Mouse (Mus musculus): ENCODE results near the gene Zfp821. TPM values are rescaled to one million over a fixed set of nuclear protein-coding genes. Genes with fewer than 3 reads are reported as not detected.

Gene Zfp821
- polyA plus RNA-seq, 1 experiment from 2014 or later = 13.2 TPM

GRCm38 (mm10) chr8:109693146-109693900, 12.0 kb upstream of the Zfp821 start, which contains the start of gene Ist1:
TSS of gene Ist1 (minus strand) at chr8:109693260.
- Histone ChIP-seq H3K9ac (replicated peaks; ENCODE audit: low read depth) (peak within 1 kb of the TSS; percentile 89), H3K4me2 (replicated peaks; ENCODE audit: low read depth, low read length) (peak within 1 kb of the TSS; percentile 62), H3K27me3 (replicated peaks; ENCODE audit: insufficient read depth, low read length) (no peaks in the 10 kb centered on the region), H3K36me3 (ENCODE audit: insufficient read depth, low read length) (no peaks in the 10 kb centered on the region), H3K4me1 (ENCODE audit: insufficient read depth, low read depth, low read length) (peaks cover 7% of the 10 kb centered on the region), H3K9me3 (ENCODE audit: low read length) (no peaks in the 10 kb centered on the region), H3K4me3 (ENCODE audit: low read depth, low read length) (peak within 1 kb of the TSS; percentile 98), H3K27ac (ENCODE audit: low read length) (peak within 1 kb of the TSS; percentile 85)
- TF ChIP-seq CTCF (IDR thresholded peaks at IDR 0.05) (no peak; the same call in 1 of the 2 replicates), EP300 (IDR thresholded peaks at IDR 0.05) (peak; percentile 74)
- ATAC-seq (peak; percentile 99), DNase-seq (ENCODE audit: low spot score) (peak; percentile 97)
- 2% methylated on average over 56 of the region's 57 CpGs for WGBS

GRCm38 (mm10) chr8:109694154-109694553, 11.2 kb upstream of the Zfp821 start:
- 48% methylated on average over 6 of the region's 6 CpGs for WGBS
- H3K4me2 ChIP-seq (replicated peaks; ENCODE audit: low read depth, low read length) = no peak overlapping the region
- H3K36me3 ChIP-seq (ENCODE audit: insufficient read depth, low read length) = no peaks in the 10 kb centered on the region
- no peak overlapping the region for H3K27ac ChIP-seq (ENCODE audit: low read length)
- H3K9ac ChIP-seq (replicated peaks; ENCODE audit: low read depth) = no peak overlapping the region
- H3K27me3 ChIP-seq (replicated peaks; ENCODE audit: insufficient read depth, low read length) = no peaks in the 10 kb centered on the region
- 0 out of 2 replicates have a peak overlapping the region, but pooled peaks have one; percentile 98 for H3K4me3 ChIP-seq (ENCODE audit: low read depth, low read length)
- no peaks in the 10 kb centered on the region for H3K9me3 ChIP-seq (ENCODE audit: low read length)
- H3K4me1 ChIP-seq (ENCODE audit: insufficient read depth, low read depth, low read length) = peaks cover 7% of the 10 kb centered on the region
- DNase-seq (ENCODE audit: low spot score) (no peak), ATAC-seq (no peak)
- no peak for TF ChIP-seq CTCF (IDR thresholded peaks at IDR 0.05)
- no peak for TF ChIP-seq EP300 (IDR thresholded peaks at IDR 0.05)

- WGBS = 75% methylated on average over 1 of the region's 1 CpGs
- DNase-seq (ENCODE audit: low spot score) (no peak), ATAC-seq (no peak)
- H3K4me2 ChIP-seq (replicated peaks; ENCODE audit: low read depth, low read length) = no peak overlapping the region
- peaks cover 7% of the 10 kb centered on the region for H3K27me3 ChIP-seq (replicated peaks; ENCODE audit: insufficient read depth, low read length)
- no peaks in the 10 kb centered on the region for H3K36me3 ChIP-seq (ENCODE audit: insufficient read depth, low read length)
- H3K9me3 ChIP-seq (ENCODE audit: low read length) = no peaks in the 10 kb centered on the region
- TF ChIP-seq CTCF (IDR thresholded peaks at IDR 0.05) (no peak), EP300 (IDR thresholded peaks at IDR 0.05) (no peak)
- no peaks in the 10 kb centered on the region; the same call in 1 of the 2 replicates for H3K4me1 ChIP-seq (ENCODE audit: insufficient read depth, low read depth, low read length)
- no peak overlapping the region for H3K4me3 ChIP-seq (ENCODE audit: low read depth, low read length)
- H3K9ac ChIP-seq (replicated peaks; ENCODE audit: low read depth) = no peak overlapping the region
- H3K27ac ChIP-seq (ENCODE audit: low read length) = no peak overlapping the region
Measured at GRCm38 (mm10) chr8:109697754-109698153, 7.6 kb upstream of the Zfp821 start.

GRCm38 (mm10) chr8:109698477-109698876, 6.9 kb upstream of the Zfp821 start:
- Histone ChIP-seq H3K9me3 (ENCODE audit: low read length) (no peaks in the 10 kb centered on the region), H3K4me3 (ENCODE audit: low read depth, low read length) (no peak overlapping the region), H3K27ac (ENCODE audit: low read length) (no peak overlapping the region), H3K27me3 (replicated peaks; ENCODE audit: insufficient read depth, low read length) (peaks cover 10% of the 10 kb centered on the region), H3K36me3 (ENCODE audit: insufficient read depth, low read length) (no peaks in the 10 kb centered on the region), H3K4me2 (replicated peaks; ENCODE audit: low read depth, low read length) (no peak overlapping the region), H3K9ac (replicated peaks; ENCODE audit: low read depth) (no peak overlapping the region), H3K4me1 (ENCODE audit: insufficient read depth, low read depth, low read length) (no peaks in the 10 kb centered on the region; the same call in 1 of the 2 replicates)
- 72% methylated on average over 3 of the region's 3 CpGs for WGBS
- TF ChIP-seq CTCF (IDR thresholded peaks at IDR 0.05) (no peak), EP300 (IDR thresholded peaks at IDR 0.05) (no peak)
- DNase-seq (ENCODE audit: low spot score) (no peak), ATAC-seq (no peak)

- Histone ChIP-seq H3K27me3 (replicated peaks; ENCODE audit: insufficient read depth, low read length) (peaks cover 10% of the 10 kb centered on the region), H3K36me3 (ENCODE audit: insufficient read depth, low read length) (peaks cover 15% of the 10 kb centered on the region; the same call in 1 of the 2 replicates), H3K4me3 (ENCODE audit: low read depth, low read length) (peak overlapping the region; percentile 79), H3K4me2 (replicated peaks; ENCODE audit: low read depth, low read length) (peak overlapping the region; percentile 68), H3K9ac (replicated peaks; ENCODE audit: low read depth) (peak overlapping the region; percentile 87; the same call in 1 of the 2 replicates), H3K9me3 (ENCODE audit: low read length) (no peaks in the 10 kb centered on the region), H3K4me1 (ENCODE audit: insufficient read depth, low read depth, low read length) (peaks cover 8% of the 10 kb centered on the region; the same call in 1 of the 2 replicates), H3K27ac (ENCODE audit: low read length) (peak overlapping the region; percentile 92)
- TF ChIP-seq EP300 (IDR thresholded peaks at IDR 0.05) (peak; percentile 87), CTCF (IDR thresholded peaks at IDR 0.05) (no peak)
- ATAC-seq = peak; percentile 60
- 9% methylated on average over 24 of the region's 24 CpGs for WGBS
- peak; percentile 86 for DNase-seq (ENCODE audit: low spot score)
Measured at GRCm38 (mm10) chr8:109704565-109705319, 604 bp upstream of the Zfp821 start.

Measured in lung, postnatal 0 days (tissue).